Mouse (Mus musculus): ENCODE measurements around the gene Fam227b.

Gene Fam227b

GRCm38 (mm10) chr2:126006088-126006487 lies 145.7 kb downstream of the Fam227b start:
- DNase-seq (ENCODE audit: low spot score in 2 of 2): peak; percentile 32 to 37

- DNase-seq (ENCODE audit: low spot score in 2 of 2): no peak
Observed at GRCm38 (mm10) chr2:126002291-126002690, 149.5 kb downstream of the Fam227b start.

DNA sequence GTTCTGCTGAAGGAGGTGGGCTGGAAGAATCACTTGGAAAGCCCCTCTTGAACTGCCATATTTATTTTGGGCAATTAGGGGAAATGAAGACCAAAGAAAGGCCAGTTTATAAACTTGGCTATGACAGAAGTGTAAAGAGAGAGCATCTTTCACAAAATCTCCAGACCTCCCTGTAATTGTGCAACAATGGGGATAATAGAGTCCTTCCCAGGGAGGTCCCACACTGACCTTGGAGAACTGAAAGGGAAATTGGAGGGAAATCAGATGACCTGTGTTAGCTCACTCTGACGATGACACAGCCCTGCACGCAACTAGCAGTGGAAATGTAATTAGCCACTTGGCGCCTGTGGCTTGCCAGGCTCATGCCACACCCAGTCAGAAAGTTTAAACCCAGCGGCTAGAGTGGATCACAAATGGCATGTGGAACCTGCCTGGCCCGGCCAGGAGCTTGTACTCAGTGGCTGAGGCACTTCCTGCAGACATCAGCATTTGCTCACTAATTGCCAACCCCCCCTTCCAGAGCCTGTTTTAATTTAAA lies 175.9 kb downstream of the Fam227b start:
- DNase-seq (ENCODE audit: low spot score in 2 of 2): no peak

GRCm38 (mm10) chr2:125975206-125975605 lies 176.6 kb downstream of the Fam227b start:
- DNase-seq (ENCODE audit: low spot score in 2 of 2): no peak

GRCm38 (mm10) chr2:125973207-125973606 lies 178.6 kb downstream of the Fam227b start:
- no peak for DNase-seq (ENCODE audit: low spot score in 2 of 2)

- DNase-seq (ENCODE audit: low spot score in 2 of 2): no peak
Observed at GRCm38 (mm10) chr2:125968811-125969210, 183.0 kb downstream of the Fam227b start.

GRCm38 (mm10) chr2:125948195-125948594 lies 203.6 kb downstream of the Fam227b start:
- DNase-seq (ENCODE audit: low spot score in 2 of 2): peak in 1 of 2 experiments; percentile 21

- DNase-seq (ENCODE audit: low spot score in 2 of 2): no peak
Observed at GRCm38 (mm10) chr2:125943301-125943700, 208.5 kb downstream of the Fam227b start.

GRCm38 (mm10) chr2:125941111-125941785 lies 210.6 kb downstream of the Fam227b start:
- DNase-seq (ENCODE audit: low spot score in 2 of 2): peak in 1 of 2 experiments; percentile 12

DNA sequence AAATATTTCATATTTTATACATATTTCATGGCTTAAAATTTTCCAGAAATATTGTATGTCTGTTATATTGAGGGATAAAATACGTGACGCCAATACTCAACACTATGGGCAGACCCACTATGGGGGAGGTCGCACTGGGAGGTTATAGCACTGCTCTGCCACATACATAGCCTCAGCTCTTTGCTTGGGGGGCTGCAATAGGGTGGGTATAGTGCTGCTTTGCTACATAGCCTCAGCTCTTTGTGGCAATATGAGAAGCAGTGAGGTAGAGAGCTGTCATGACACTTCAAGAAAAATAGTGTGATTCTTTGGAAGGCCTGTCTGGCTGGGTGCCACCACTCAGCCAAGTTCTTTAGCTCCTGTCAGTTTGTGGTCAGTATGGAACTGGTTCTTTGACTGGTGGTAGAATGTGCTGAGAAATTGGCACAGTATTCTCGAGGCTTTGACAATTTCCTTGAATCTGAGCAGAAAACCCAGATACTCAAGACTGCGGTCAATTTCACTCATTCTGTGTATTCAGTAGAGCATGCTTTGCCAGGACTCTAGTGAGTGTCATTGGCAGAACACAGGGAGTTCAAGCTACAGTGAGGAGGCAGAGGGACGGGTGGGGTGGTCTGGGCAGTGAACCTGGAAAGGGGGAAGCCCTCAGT lies 212.7 kb downstream of the Fam227b start:
- no peak for DNase-seq (ENCODE audit: low spot score in 2 of 2)

- no peak for DNase-seq (ENCODE audit: low spot score in 2 of 2)
Observed at GRCm38 (mm10) chr2:125936396-125936795, 215.4 kb downstream of the Fam227b start.

- no peak for DNase-seq (ENCODE audit: low spot score in 2 of 2)
Observed at GRCm38 (mm10) chr2:125933977-125934376, 217.8 kb downstream of the Fam227b start.

All from right cerebral cortex, postnatal 36 days (tissue).